Mouse (Mus musculus): ENCODE data around the gene Coq7.

- TF ChIP-seq CTCF (IDR thresholded peaks at IDR 0.05; ENCODE audit: low read depth) (peak; percentile 80), EP300 (IDR thresholded peaks at IDR 0.05; ENCODE audit: low read depth) (no peak)
These were observed 15.3 kb downstream of the Coq7 start for GRCm38 (mm10) chr7:118517819-118518218.
